Mouse (Mus musculus) 3T3-L1 (cell line): ENCODE measurements around the gene Limd1.

Experiments used
- DNase-seq: peaks from one replicate; pipeline ENCODE4 v3.0.0-alpha.2; 2015; ENCODE audit warnings: low read depth, low spot score

The Limd1 gene

DNA sequence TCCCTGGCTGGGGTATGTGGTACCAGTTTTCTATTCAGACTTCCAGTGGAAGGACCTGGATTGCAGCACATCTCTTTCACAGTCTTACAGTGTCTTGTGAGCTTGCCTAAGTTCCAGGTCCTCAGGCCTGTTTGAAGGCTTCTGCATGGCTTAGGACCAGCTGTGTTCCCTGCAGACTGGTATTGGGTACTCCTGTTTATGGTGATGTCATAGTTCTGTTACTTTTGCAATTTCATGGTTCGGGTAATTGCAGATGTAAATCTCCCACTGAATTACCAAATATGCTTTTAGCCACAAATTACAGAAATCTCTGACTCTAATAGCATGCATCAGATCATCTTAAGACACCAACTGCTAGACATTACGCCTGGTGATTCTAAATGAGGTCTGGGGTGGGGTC, 36.6 kb downstream of the Limd1 start:
- DNase-seq: no peak

GRCm38 (mm10) chr9:123516641-123517385, 38.3 kb downstream of the Limd1 start:
- DNase-seq: no peak

DNA sequence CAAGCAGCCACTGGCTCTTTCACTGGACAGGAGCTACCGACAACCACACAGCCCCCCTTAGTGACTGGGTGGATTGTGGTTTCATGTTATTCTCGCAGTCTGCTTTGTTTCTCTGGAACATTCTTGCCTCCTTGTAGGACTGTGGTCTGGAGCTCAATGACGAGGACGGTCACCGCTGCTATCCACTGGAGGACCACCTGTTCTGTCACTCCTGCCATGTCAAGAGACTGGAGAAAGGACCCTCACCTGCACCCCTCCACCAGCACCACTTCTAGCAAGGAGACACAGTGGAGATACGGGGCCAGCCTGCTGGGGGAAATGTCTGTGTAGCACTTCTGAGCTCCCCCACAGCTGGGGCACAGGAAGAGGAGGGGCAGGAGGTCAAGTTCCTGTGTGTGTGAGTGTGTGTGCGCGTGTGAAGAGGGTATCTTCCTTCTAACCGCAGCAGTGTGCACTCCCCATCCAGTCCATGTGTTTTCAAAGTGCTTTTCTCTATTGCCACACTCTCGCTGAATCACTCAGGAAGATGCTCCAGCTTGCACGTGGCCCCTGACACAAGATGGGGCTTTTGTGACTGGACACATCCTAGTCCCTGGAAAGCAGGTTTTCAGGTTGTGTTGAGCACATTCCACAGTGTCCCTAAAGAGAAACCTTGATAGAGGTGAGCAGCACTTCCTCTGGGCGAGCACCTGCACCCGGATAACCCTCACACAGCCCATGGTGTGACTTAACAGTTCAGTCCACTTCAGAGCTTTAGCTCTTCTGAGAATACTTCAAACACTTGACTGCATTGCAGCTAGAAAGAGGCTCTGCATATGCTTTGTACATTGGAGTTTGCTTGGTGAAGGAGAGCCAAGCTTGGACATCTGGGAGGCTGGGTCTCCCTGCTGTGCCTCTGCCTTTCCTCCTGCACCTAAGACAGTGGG, 40.7 kb downstream of the Limd1 start:
- DNase-seq: no peak

GRCm38 (mm10) chr9:123520735-123521134, 42.2 kb downstream of the Limd1 start:
- no peak for DNase-seq

- peak; percentile 54 for DNase-seq
Observed at GRCm38 (mm10) chr9:123523676-123524075, 45.2 kb downstream of the Limd1 start.

- DNase-seq: peak; percentile 84
Observed at GRCm38 (mm10) chr9:123525095-123525494, 46.6 kb downstream of the Limd1 start.

DNA sequence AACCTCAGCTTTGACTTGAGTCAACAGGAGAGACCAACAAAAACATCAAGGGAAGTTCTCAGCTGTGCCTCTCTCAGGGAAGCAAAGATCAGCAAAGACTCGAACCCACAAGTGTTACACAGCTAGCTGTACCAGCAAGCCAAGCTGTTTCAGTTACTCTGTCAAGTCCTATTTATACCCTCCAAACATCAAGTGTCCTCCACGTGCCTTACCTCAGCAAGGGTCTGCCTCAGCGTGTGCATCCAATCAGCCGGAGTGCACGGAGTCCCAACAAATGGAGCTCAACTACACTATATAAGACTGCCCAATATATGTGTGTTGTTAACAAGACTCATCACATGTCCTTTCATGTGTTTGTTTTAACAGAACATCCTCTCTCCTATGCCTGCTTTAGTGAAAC, 48.0 kb downstream of the Limd1 start:
- no peak for DNase-seq

- DNase-seq: peak; percentile 44
Observed at GRCm38 (mm10) chr9:123528087-123528925, 49.8 kb downstream of the Limd1 start.

DNA sequence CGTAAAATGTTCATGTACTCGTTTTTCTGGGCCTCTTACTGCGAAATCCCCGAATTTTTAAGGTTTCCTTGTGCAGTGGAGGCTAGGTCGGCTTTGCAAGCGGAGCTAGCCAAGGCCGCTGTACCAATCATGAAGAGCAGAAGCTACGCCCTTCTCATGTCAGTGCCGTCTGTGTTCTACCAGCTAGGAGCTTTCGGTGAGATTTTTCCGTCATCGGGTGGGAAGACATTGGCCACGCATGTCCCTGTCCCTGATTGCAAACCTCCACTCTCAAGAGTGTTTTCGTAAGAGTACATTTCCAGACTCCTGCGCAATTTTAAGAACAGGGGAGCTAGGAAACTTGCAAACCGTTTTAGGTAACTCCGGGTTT, 50.4 kb downstream of the Limd1 start:
- DNase-seq: peak; percentile 69

DNA sequence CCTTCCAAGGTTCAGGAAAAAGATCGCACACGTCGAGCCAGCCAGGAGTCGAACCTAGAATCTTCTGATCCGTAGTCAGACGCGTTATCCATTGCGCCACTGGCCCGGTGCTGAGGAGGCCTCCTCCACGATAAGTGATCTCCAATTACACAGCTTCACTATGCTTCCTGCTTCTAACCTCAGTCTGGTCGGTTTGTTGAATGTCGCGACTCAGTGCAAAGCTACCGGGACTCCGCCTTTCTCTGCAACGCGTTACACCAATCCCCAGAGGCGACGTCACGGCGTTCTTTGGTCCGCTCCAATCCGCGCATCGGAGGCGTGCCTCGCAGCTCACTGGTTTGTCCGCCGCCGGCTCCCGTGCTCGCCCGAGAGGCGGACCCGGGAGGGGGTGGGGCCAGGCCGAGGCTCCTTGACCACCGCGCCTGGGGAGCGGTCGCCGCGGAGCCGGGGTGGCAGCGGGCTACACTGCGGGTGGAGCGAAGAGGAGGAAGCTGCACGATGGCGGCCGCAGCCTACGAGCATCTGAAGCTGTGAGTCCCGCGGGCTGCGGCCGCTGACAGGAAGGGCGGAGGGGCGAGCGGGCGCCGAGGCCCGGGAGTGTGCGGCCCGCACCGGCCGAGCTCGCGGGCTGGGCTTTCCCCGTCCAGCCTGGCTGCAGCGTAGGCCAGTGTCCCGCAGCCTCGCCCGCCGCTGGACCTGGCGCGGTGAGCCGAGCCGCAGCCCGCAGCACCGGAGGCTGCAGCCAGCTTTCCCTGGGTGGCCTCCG, 51.1 kb downstream of the Limd1 start, which contains the start of gene Sacm1l:
Sacm1l (plus strand) TSS at position 368 of the 766 bp plus-strand sequence.
- DNase-seq: peak; percentile 99

- DNase-seq: peak; percentile 57
Observed at GRCm38 (mm10) chr9:123530158-123530475, 51.6 kb downstream of the Limd1 start.

- DNase-seq: peak; percentile 42
Observed at GRCm38 (mm10) chr9:123530566-123531130, 52.1 kb downstream of the Limd1 start.

DNA sequence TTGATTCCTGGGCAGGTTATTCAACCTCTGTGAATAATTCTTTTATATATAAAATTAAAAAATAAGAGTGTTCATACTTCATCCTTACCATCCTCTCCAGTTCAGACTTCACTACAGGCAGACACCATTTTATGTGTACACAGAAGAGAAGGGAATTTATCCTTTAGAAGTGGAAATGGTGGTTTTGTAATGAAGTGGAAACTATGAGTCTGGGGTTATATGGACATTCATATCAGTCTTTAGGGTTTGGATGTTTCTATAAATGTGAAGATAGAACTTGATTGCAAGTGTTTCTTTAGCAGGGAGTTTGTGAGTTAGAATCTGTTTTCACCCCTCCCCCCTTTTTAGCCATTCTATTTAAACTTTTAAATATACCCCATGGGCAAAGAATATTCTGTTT, 52.7 kb downstream of the Limd1 start:
- DNase-seq: no peak

DNA sequence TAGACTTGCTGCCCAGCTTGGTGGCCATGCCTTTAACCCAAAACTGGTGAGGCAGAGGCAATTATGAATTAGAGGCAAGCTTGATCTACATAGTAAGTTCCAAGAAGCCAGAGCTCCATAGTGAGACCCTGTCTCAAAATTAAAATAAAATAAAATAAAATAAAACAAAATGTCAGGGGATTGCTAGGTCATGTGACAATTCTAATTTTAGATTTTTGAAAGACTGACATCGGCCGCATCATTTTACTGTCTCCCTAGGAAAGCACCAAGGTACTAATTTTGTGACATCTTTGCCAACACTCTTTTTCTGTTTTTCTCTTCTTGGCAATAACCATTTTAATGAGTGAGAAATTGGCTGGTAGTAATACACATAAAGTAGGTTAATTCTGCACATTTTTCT, 58.1 kb downstream of the Limd1 start:
- DNase-seq: no peak

DNA sequence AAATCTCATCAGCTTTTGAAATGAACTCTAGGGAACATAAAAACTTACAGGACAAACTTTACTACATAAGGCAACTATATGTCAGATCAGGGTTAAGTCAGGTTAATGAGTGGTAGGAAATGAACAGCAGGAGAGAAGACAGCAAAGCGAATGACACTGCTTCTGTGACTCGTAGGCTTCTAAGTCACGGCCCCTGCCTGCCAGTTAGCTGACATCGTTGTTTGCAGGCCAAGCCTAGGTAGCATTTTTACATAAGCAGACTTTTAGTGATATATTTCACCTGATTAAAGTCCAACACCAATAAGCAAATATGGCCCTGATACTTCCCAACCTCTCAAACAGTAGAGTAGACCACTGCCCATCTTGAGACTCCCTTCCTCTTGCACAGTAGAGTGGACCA, 59.7 kb downstream of the Limd1 start:
- peak; percentile 54 for DNase-seq

- no peak for DNase-seq
Observed at GRCm38 (mm10) chr9:123539093-123539492, 60.6 kb downstream of the Limd1 start.

GRCm38 (mm10) chr9:123539823-123540222, 61.3 kb downstream of the Limd1 start:
- DNase-seq: no peak

GRCm38 (mm10) chr9:123554599-123554998, 76.1 kb downstream of the Limd1 start:
- DNase-seq: no peak
